Mouse (Mus musculus) liver, postnatal 0 days (tissue): ENCODE measurements at regions not wholly inside any gene's neighbourhood (a gene's known extent, or its start where the extent isn't known, plus 50 kb on each side); places are given as distances from the start of the nearest gene placed in this dataset.

Experiments
- CTCF ChIP-seq: sonication (generic); IDR thresholded peaks from 2 replicates; pipeline ENCODE4 v1.5.1; 2016; ENCODE audit warnings: antibody characterized with exemption, low read depth
- EP300 ChIP-seq: IDR thresholded peaks from 2 replicates; pipeline ENCODE4 v1.6.1; 2016; ENCODE audit warnings: antibody characterized with exemption, low read depth, mild to moderate bottlenecking

GRCm38 (mm10) chr14:46637240-46637639, 123.1 kb upstream of the Cdkn3 start:
- TF ChIP-seq EP300: no peak
- no peak for TF ChIP-seq CTCF
